Mouse (Mus musculus) CH12.LX (cell line): Measurements from ENCODE around the gene Slc6a20b. TPM values are rescaled to one million over a fixed set of nuclear protein-coding genes. Genes with fewer than 3 reads are reported as not detected.

Source experiments
- DNase-seq: peaks from one replicate; pipeline ENCODE4 v3.0.0-alpha.2; 2013; ENCODE audit errors: extremely low read depth
- H3K27ac ChIP-seq: 2 replicates; pipeline ENCODE4 v1.5.1; 2012; ENCODE audit warnings: low read depth, mild to moderate bottlenecking, control low read depth, moderate library complexity; ENCODE audit not compliant: insufficient read depth
- H3K27me3 ChIP-seq: replicated peaks from 2 replicates; pipeline ENCODE3; 2012; ENCODE audit warnings: inconsistent platforms
- H3K36me3 ChIP-seq, 2 experiments: replicated peaks in 1 of 2; 2 replicates each; pipeline versions ENCODE3 to v1.6.1; 2012; ENCODE audit warnings: inconsistent platforms in 1 of 2, low read length in 1 of 2, mild to moderate bottlenecking in 1 of 2, mixed read lengths in 1 of 2, moderate library complexity in 1 of 2; ENCODE audit not compliant: control insufficient read depth in 1 of 2, insufficient read depth in 1 of 2
- H3K4me1 ChIP-seq, 2 experiments: 2 replicates each; pipeline ENCODE4 v1.6.1; 2012; ENCODE audit warnings: inconsistent platforms in 1 of 2, moderate library complexity in 1 of 2; ENCODE audit not compliant: insufficient read depth in 2 of 2, control insufficient read depth in 1 of 2
- H3K4me2 ChIP-seq: 2 replicates; pipeline ENCODE4 v1.6.1; 2012; ENCODE audit warnings: low read depth, mild to moderate bottlenecking, control low read depth; ENCODE audit not compliant: poor library complexity, insufficient read depth, severe bottlenecking
- H3K4me3 ChIP-seq, 3 experiments: fragments of 150-350 bp in 1 of 3; sonication (generic) in 1 of 3; replicated peaks in 1 of 3; 2 replicates each; pipeline versions ENCODE3 to v1.5.1; 2011 to 2012; ENCODE audit warnings: low read depth in 2 of 3, low read length in 2 of 3, mild to moderate bottlenecking in 2 of 3, moderate library complexity in 2 of 3, control low read depth in 1 of 3, improper control_type of control experiment in 1 of 3, inconsistent platforms in 1 of 3, mixed read lengths in 1 of 3; ENCODE audit not compliant: poor library complexity in 1 of 3
- H3K79me2 ChIP-seq: replicated peaks from 2 replicates; pipeline ENCODE4 v1.6.1; 2012; ENCODE audit warnings: mild to moderate bottlenecking, moderate library complexity; ENCODE audit not compliant: control insufficient read depth, poor library complexity, insufficient read depth, severe bottlenecking; ENCODE audit errors: extremely low read depth
- H3K9ac ChIP-seq: 2 replicates; pipeline ENCODE4 v1.6.1; 2012; ENCODE audit warnings: low read depth, mild to moderate bottlenecking, control low read depth, moderate library complexity; ENCODE audit not compliant: insufficient read depth
- H3K9me3 ChIP-seq: replicated peaks from 2 replicates; pipeline ENCODE3; 2012; ENCODE audit warnings: low read length, inconsistent platforms, mixed read lengths
- CHD2 ChIP-seq: IDR thresholded peaks from 2 replicates; pipeline ENCODE4 v1.6.1; 2011; ENCODE audit warnings: low read length, improper control_type of control experiment
- E2F4 ChIP-seq: IDR thresholded peaks from 2 replicates; pipeline ENCODE4 v1.6.1; 2011; ENCODE audit warnings: low read depth, low read length, improper control_type of control experiment; ENCODE audit not compliant: insufficient replicate concordance
- ETS1 ChIP-seq: conservative IDR thresholded peaks from 2 replicates; pipeline ENCODE4 v1.6.1; 2012; ENCODE audit warnings: low read depth, mild to moderate bottlenecking, inconsistent platforms, low read length, improper control_type of control experiment, moderate library complexity
- IRF4 ChIP-seq: IDR thresholded peaks from 2 replicates; pipeline ENCODE4 v1.6.1; 2014; ENCODE audit warnings: low read depth, mild to moderate bottlenecking, inconsistent platforms, low read length, improper control_type of control experiment
- JUN ChIP-seq: IDR thresholded peaks from 2 replicates; pipeline ENCODE4 v1.6.1; 2011; ENCODE audit warnings: low read depth, mild to moderate bottlenecking, low read length, improper control_type of control experiment, moderate library complexity; ENCODE audit not compliant: insufficient read depth
- KAT2A ChIP-seq: IDR thresholded peaks from 2 replicates; pipeline ENCODE4 v1.6.1; 2012; ENCODE audit warnings: low read length, improper control_type of control experiment, inconsistent platforms; ENCODE audit not compliant: insufficient replicate concordance
- MAFK ChIP-seq: IDR thresholded peaks from 2 replicates; pipeline ENCODE4 v1.6.1; 2011; ENCODE audit warnings: low read length, improper control_type of control experiment; ENCODE audit not compliant: insufficient replicate concordance
- MAX ChIP-seq: IDR thresholded peaks from 2 replicates; pipeline ENCODE4 v1.6.1; 2011; ENCODE audit warnings: low read length, improper control_type of control experiment
- MAZ ChIP-seq: IDR thresholded peaks from 2 replicates; pipeline ENCODE4 v1.6.1; 2012; ENCODE audit warnings: low read depth, mild to moderate bottlenecking, inconsistent platforms, low read length, improper control_type of control experiment, moderate library complexity
- MYC ChIP-seq: IDR thresholded peaks from 2 replicates; pipeline ENCODE4 v1.6.1; 2011; ENCODE audit warnings: low read depth, mild to moderate bottlenecking, improper control_type of control experiment, low read length
- NELFE ChIP-seq: IDR thresholded peaks from 2 replicates; pipeline ENCODE4 v1.6.1; 2011; ENCODE audit warnings: low read depth, low read length, improper control_type of control experiment
- NRF1 ChIP-seq: IDR thresholded peaks from 2 replicates; pipeline ENCODE4 v1.6.1; 2014; ENCODE audit warnings: low read depth, mild to moderate bottlenecking, inconsistent platforms, low read length, improper control_type of control experiment, moderate library complexity
- PAX5 ChIP-seq: IDR thresholded peaks from 2 replicates; pipeline ENCODE4 v1.6.1; 2012; ENCODE audit warnings: low read length, inconsistent platforms, mixed read lengths
- POLR2AphosphoS2 ChIP-seq: IDR thresholded peaks from 2 replicates; pipeline ENCODE4 v1.6.1; 2011; ENCODE audit warnings: low read depth, low read length, improper control_type of control experiment
- RAD21 ChIP-seq: IDR thresholded peaks from 2 replicates; pipeline ENCODE4 v1.6.1; 2011; ENCODE audit warnings: low read depth, mild to moderate bottlenecking, low read length, improper control_type of control experiment, moderate library complexity
- RCOR1 ChIP-seq: conservative IDR thresholded peaks from 2 replicates; pipeline ENCODE4 v1.6.1; 2012; ENCODE audit warnings: low read depth, mild to moderate bottlenecking, inconsistent platforms, low read length, improper control_type of control experiment
- SMC3 ChIP-seq: IDR thresholded peaks from 2 replicates; pipeline ENCODE4 v1.6.1; 2011; ENCODE audit warnings: low read depth, low read length, improper control_type of control experiment
- USF1 ChIP-seq: IDR thresholded peaks from 2 replicates; pipeline ENCODE4 v1.6.1; 2014; ENCODE audit warnings: low read depth, mild to moderate bottlenecking, inconsistent platforms, low read length, improper control_type of control experiment
- ZKSCAN1 ChIP-seq: IDR thresholded peaks from 2 replicates; pipeline ENCODE4 v1.6.1; 2012; ENCODE audit warnings: low read depth, inconsistent platforms, low read length, improper control_type of control experiment, borderline replicate concordance
- ZNF384 ChIP-seq: IDR thresholded peaks from 2 replicates; pipeline ENCODE4 v1.6.1; 2012; ENCODE audit warnings: low read depth, low read length, improper control_type of control experiment, inconsistent platforms
- dilution Hi-C: fragments of 300-500 bp; cut with MboI; formaldehyde crosslinking; loops from 2 replicates; pipeline ENCODE4 v1.14.3; 2020; ENCODE audit warnings: low sequenced_read_pairs; ENCODE audit not compliant: extremely low pct_unique_long_range_greater_than_20kb, extremely low pct_ligation_motif_present
- in situ Hi-C: fragments of 300-500 bp; cut with MboI; formaldehyde crosslinking; loops from 3 replicates; pipeline ENCODE4 v1.14.3; 2019; ENCODE audit warnings: low sequenced_read_pairs, low pct_ligation_motif_present, low pct_unique_long_range_greater_than_20kb, mixed read lengths
- polyA plus RNA-seq: library from polyadenylated mRNA; unstranded; fragments of >175 nt; gene quantifications from 2 replicates; pipeline ENCODE4 v1.2.1, GENCODE M21; 2012; ENCODE audit warnings: low read depth; ENCODE audit not compliant: insufficient read length
- total RNA-seq, 2 experiments: library from RNA; depleted of rRNA; stranded (reverse); fragments of 300-350 nt in 1 of 2; fragments of >200 nt in 1 of 2; gene quantifications; 2 replicates each; pipeline ENCODE4 v1.2.3; 2012 to 2014

Slc6a20b gene
- total RNA-seq (2012; rRNA removed) (0.42 and 0.55 TPM in 2 replicates), total RNA-seq (2014; rRNA removed) (not detected in 2 replicates), polyA plus RNA-seq (not detected in 2 replicates)

DNA sequence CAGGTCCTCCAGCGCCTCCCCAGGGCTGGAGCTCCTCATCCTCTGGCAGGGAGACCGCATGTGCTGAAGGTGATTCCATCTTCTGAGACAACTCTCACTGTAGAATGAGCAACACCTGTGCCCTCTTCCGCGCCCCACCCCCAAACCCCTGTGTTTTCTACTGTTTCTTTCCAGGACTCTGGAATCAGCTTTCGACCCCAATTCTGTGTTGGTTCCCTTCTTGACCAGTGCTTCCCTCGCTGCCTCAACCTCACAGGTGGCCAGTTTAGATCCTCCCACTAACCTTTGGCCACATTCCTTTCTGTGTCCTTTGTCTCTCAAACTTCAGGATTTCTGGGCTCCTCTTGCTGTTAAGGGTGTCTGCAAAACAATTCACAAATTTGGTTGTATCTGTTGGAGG lies at the start of gene Slc6a20b:
Gene Slc6a20b (minus strand): TSS at position 285 of the 400 bp plus-strand sequence.
- Histone ChIP-seq H3K4me3 (no peak within 1 kb of the TSS), H3K4me2 (no peak within 1 kb of the TSS), H3K27ac (no peak within 1 kb of the TSS), H3K9ac (no peak within 1 kb of the TSS), H3K9me3 (no peaks in the 10 kb centered on the region), H3K4me1 (peaks cover 4 to 46% of the 10 kb centered on the region in 2 experiments), H3K79me2 (no peaks in the 10 kb centered on the region), H3K27me3 (no peaks in the 10 kb centered on the region), H3K36me3 (no peaks in the 10 kb centered on the region)
- DNase-seq: no peak
- TF ChIP-seq USF1 (no peak), ZKSCAN1 (no peak)
- in situ Hi-C loops (no loop called here), dilution Hi-C loops (no loop called here)

DNA sequence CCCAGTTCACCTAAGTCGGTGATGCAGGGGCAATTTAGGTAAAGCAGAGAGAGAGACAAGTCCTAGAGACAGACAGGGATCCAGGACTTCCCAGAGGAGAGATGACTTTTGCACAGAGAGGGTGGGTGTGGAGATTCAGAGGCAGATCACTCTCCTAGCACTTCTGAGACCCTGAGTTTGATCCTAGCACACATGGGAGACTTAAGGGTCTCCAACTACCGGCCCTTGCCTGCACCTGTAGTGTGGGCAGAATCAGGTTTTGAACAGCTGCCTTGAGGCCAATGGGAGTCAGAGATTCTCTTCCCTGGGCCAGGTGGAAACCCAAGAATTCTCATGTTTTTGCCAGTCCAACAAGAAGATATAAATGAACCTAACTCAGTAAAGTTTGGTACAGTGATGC lies 46.8 kb upstream of the Slc6a20b start:
- no peaks in the 10 kb centered on the region for H3K36me3 ChIP-seq
- no peaks in the 10 kb centered on the region for H3K79me2 ChIP-seq
- H3K9me3 ChIP-seq: no peaks in the 10 kb centered on the region
- H3K27ac ChIP-seq: no peak overlapping the region
- no peak overlapping the region for H3K4me3 ChIP-seq
- no peak for DNase-seq
- H3K4me1 ChIP-seq: no peaks in the 10 kb centered on the region
- H3K27me3 ChIP-seq: no peaks in the 10 kb centered on the region
- TF ChIP-seq RAD21 (no peak), POLR2AphosphoS2 (no peak), MAZ (no peak), JUN (no peak), NRF1 (no peak), MAFK (no peak), IRF4 (no peak), MAX (no peak), KAT2A (no peak), SMC3 (no peak), ETS1 (no peak), MYC (no peak), NELFE (no peak), RCOR1 (no peak), ZNF384 (no peak), PAX5 (no peak), E2F4 (no peak), CHD2 (no peak)
- dilution Hi-C loops (no loop called here), in situ Hi-C loops (no loop called here)
- H3K4me2 ChIP-seq: no peak overlapping the region
- no peak overlapping the region for H3K9ac ChIP-seq
